In genomic region chr7:63738142-63738541, GRCm38 (mm10) we compare ENCODE assay signal across 11 mouse cellular contexts.
"Had no signal": no experiment of that assay in that cellular context is flagged by ENCODE, and none has a peak within 500 bp of the region (broad histone marks: within the 10 kb centered on the region; RNA-seq: fewer than 3 reads in every experiment).

No protein-coding gene starts in this region.

- H3K36me3 ChIP-seq: limb, embryonic 10.5 days; liver, embryonic 15.5 days had no signal

- ATAC-seq: lung, postnatal 0 days had no signal

- DNase-seq: kidney, adult 8-10 months; lung, adult 2 months; lung, postnatal 36 days; right cerebral cortex, adult 18-20 months; right cerebral cortex, postnatal 25 days; thymus, postnatal 36 days had no signal

- H3K4me3 ChIP-seq: left cerebral cortex, adult 2 months; limb, embryonic 10.5 days; liver, embryonic 15.5 days had no signal

- H3K27ac ChIP-seq: left cerebral cortex, adult 2 months; limb, embryonic 10.5 days; liver, embryonic 15.5 days had no signal

- H3K9me3 ChIP-seq: limb, embryonic 10.5 days; liver, embryonic 15.5 days had no signal

- H3K9ac ChIP-seq: liver, embryonic 15.5 days had no signal

- H3K4me1 ChIP-seq: limb, embryonic 10.5 days; liver, embryonic 15.5 days had no signal

- H3K4me2 ChIP-seq: liver, embryonic 11.5 days; liver, embryonic 15.5 days had no signal

- H3K27me3 ChIP-seq: liver, embryonic 15.5 days had no signal
